Mouse (Mus musculus): ENCODE data around the gene Slc7a15. TPM values are rescaled to one million over a fixed set of nuclear protein-coding genes. Genes with fewer than 3 reads are reported as not detected.

The Slc7a15 gene
- polyA plus RNA-seq, 1 experiment = 244 TPM

- Histone ChIP-seq H3K27me3 (ENCODE audit: control insufficient read depth, insufficient read depth, low read length) (no peaks in the 10 kb centered on the region), H3K36me3 (ENCODE audit: control insufficient read depth, insufficient read depth, low read length) (peaks cover 3% of the 10 kb centered on the region), H3K4me3 (ENCODE audit: low read depth, low read length) (no peak overlapping the region), H3K4me1 (ENCODE audit: control insufficient read depth, insufficient read depth, insufficient read length, low read length) (peaks cover 18% of the 10 kb centered on the region), H3K27ac (ENCODE audit: insufficient read depth, low read depth, low read length) (no peak overlapping the region)
- TF ChIP-seq POLR2A (IDR thresholded peaks at IDR 0.05; ENCODE audit: low read depth, low read length) = no peak
- TF ChIP-seq CTCF (IDR thresholded peaks at IDR 0.05; ENCODE audit: extremely low read depth, insufficient read length, insufficient replicate concordance, low read depth, low read length) = no peak
- 90% methylated on average over 5 of the region's 5 CpGs for WGBS
Observed at GRCm38 (mm10) chr12:8537291-8537690, 61.6 kb downstream of the Slc7a15 start.

GRCm38 (mm10) chr12:8536221-8536965 is 62.5 kb downstream of the Slc7a15 start:
- peaks cover 18% of the 10 kb centered on the region for H3K4me1 ChIP-seq (ENCODE audit: control insufficient read depth, insufficient read depth, insufficient read length, low read length)
- 86% methylated on average over 9 of the region's 9 CpGs for WGBS
- no peak for TF ChIP-seq POLR2A (IDR thresholded peaks at IDR 0.05; ENCODE audit: low read depth, low read length)
- no peak for TF ChIP-seq CTCF (IDR thresholded peaks at IDR 0.05; ENCODE audit: extremely low read depth, insufficient read length, insufficient replicate concordance, low read depth, low read length)

GRCm38 (mm10) chr12:8535596-8535995 is 63.3 kb downstream of the Slc7a15 start:
- WGBS = 82% methylated on average over 7 of the region's 7 CpGs

More at GRCm38 (mm10) chr12:8536221-8536965, 62.5 kb downstream of the Slc7a15 start:
- H3K4me3 ChIP-seq (ENCODE audit: low read depth, low read length) = no peak overlapping the region
- H3K36me3 ChIP-seq (ENCODE audit: control insufficient read depth, insufficient read depth, low read length) = peaks cover 4% of the 10 kb centered on the region
- no peak overlapping the region; the same call in 1 of the 2 replicates for H3K27ac ChIP-seq (ENCODE audit: insufficient read depth, low read depth, low read length)
- no peaks in the 10 kb centered on the region for H3K27me3 ChIP-seq (ENCODE audit: control insufficient read depth, insufficient read depth, low read length)

GRCm38 (mm10) chr12:8534915-8535314 is 64.0 kb downstream of the Slc7a15 start:
- WGBS = 30% methylated on average over 1 of the region's 1 CpGs
- Histone ChIP-seq H3K36me3 (ENCODE audit: control insufficient read depth, insufficient read depth, low read length) (peaks cover 8% of the 10 kb centered on the region), H3K27me3 (ENCODE audit: control insufficient read depth, insufficient read depth, low read length) (no peaks in the 10 kb centered on the region), H3K27ac (ENCODE audit: insufficient read depth, low read depth, low read length) (peak overlapping the region; percentile 69), H3K4me1 (ENCODE audit: control insufficient read depth, insufficient read depth, insufficient read length, low read length) (peaks cover 16% of the 10 kb centered on the region), H3K4me3 (ENCODE audit: low read depth, low read length) (no peak overlapping the region)
- TF ChIP-seq POLR2A (IDR thresholded peaks at IDR 0.05; ENCODE audit: low read depth, low read length) (no peak), CTCF (IDR thresholded peaks at IDR 0.05; ENCODE audit: extremely low read depth, insufficient read length, insufficient replicate concordance, low read depth, low read length) (no peak)

More at GRCm38 (mm10) chr12:8535596-8535995, 63.3 kb downstream of the Slc7a15 start:
- TF ChIP-seq CTCF (IDR thresholded peaks at IDR 0.05; ENCODE audit: extremely low read depth, insufficient read length, insufficient replicate concordance, low read depth, low read length) = no peak
- TF ChIP-seq POLR2A (IDR thresholded peaks at IDR 0.05; ENCODE audit: low read depth, low read length) = no peak
- Histone ChIP-seq H3K27ac (ENCODE audit: insufficient read depth, low read depth, low read length) (peak overlapping the region; percentile 69), H3K4me3 (ENCODE audit: low read depth, low read length) (no peak overlapping the region), H3K27me3 (ENCODE audit: control insufficient read depth, insufficient read depth, low read length) (no peaks in the 10 kb centered on the region), H3K36me3 (ENCODE audit: control insufficient read depth, insufficient read depth, low read length) (peaks cover 4% of the 10 kb centered on the region), H3K4me1 (ENCODE audit: control insufficient read depth, insufficient read depth, insufficient read length, low read length) (peaks cover 18% of the 10 kb centered on the region)

GRCm38 (mm10) chr12:8527770-8528169 is 71.1 kb downstream of the Slc7a15 start:
- 67% methylated on average over 5 of the region's 5 CpGs for WGBS
- no peak overlapping the region for H3K4me3 ChIP-seq (ENCODE audit: low read depth, low read length)
- no peaks in the 10 kb centered on the region for H3K27me3 ChIP-seq (ENCODE audit: control insufficient read depth, insufficient read depth, low read length)
- peaks cover 6% of the 10 kb centered on the region; the same call in 1 of the 2 replicates for H3K4me1 ChIP-seq (ENCODE audit: control insufficient read depth, insufficient read depth, insufficient read length, low read length)
- H3K36me3 ChIP-seq (ENCODE audit: control insufficient read depth, insufficient read depth, low read length) = peaks cover 12% of the 10 kb centered on the region
- no peak for TF ChIP-seq CTCF (IDR thresholded peaks at IDR 0.05; ENCODE audit: extremely low read depth, insufficient read length, insufficient replicate concordance, low read depth, low read length)
- no peak for TF ChIP-seq POLR2A (IDR thresholded peaks at IDR 0.05; ENCODE audit: low read depth, low read length)
- H3K27ac ChIP-seq (ENCODE audit: insufficient read depth, low read depth, low read length) = no peak overlapping the region

- WGBS = 83% methylated on average over 1 of the region's 1 CpGs
- no peaks in the 10 kb centered on the region for H3K27me3 ChIP-seq (ENCODE audit: control insufficient read depth, insufficient read depth, low read length)
- no peak for TF ChIP-seq CTCF (IDR thresholded peaks at IDR 0.05; ENCODE audit: extremely low read depth, insufficient read length, insufficient replicate concordance, low read depth, low read length)
- no peak for TF ChIP-seq POLR2A (IDR thresholded peaks at IDR 0.05; ENCODE audit: low read depth, low read length)
- peaks cover 6% of the 10 kb centered on the region; the same call in 1 of the 2 replicates for H3K4me1 ChIP-seq (ENCODE audit: control insufficient read depth, insufficient read depth, insufficient read length, low read length)
- H3K27ac ChIP-seq (ENCODE audit: insufficient read depth, low read depth, low read length) = no peak overlapping the region
- H3K4me3 ChIP-seq (ENCODE audit: low read depth, low read length) = no peak overlapping the region
- peaks cover 10% of the 10 kb centered on the region for H3K36me3 ChIP-seq (ENCODE audit: control insufficient read depth, insufficient read depth, low read length)
Observed at GRCm38 (mm10) chr12:8527175-8527574, 71.7 kb downstream of the Slc7a15 start.

GRCm38 (mm10) chr12:8524062-8524461 is 74.8 kb downstream of the Slc7a15 start:
- peaks cover 2% of the 10 kb centered on the region for H3K36me3 ChIP-seq (ENCODE audit: control insufficient read depth, insufficient read depth, low read length)
- H3K4me1 ChIP-seq (ENCODE audit: control insufficient read depth, insufficient read depth, insufficient read length, low read length) = peaks cover 21% of the 10 kb centered on the region
- no peak overlapping the region for H3K4me3 ChIP-seq (ENCODE audit: low read depth, low read length)
- TF ChIP-seq CTCF (IDR thresholded peaks at IDR 0.05; ENCODE audit: extremely low read depth, insufficient read length, insufficient replicate concordance, low read depth, low read length) (no peak), POLR2A (IDR thresholded peaks at IDR 0.05; ENCODE audit: low read depth, low read length) (no peak)
- 85% methylated on average over 5 of the region's 5 CpGs for WGBS
- no peaks in the 10 kb centered on the region for H3K27me3 ChIP-seq (ENCODE audit: control insufficient read depth, insufficient read depth, low read length)
- no peak overlapping the region for H3K27ac ChIP-seq (ENCODE audit: insufficient read depth, low read depth, low read length)
